Mouse (Mus musculus): ENCODE data around the gene Il5.

DNA sequence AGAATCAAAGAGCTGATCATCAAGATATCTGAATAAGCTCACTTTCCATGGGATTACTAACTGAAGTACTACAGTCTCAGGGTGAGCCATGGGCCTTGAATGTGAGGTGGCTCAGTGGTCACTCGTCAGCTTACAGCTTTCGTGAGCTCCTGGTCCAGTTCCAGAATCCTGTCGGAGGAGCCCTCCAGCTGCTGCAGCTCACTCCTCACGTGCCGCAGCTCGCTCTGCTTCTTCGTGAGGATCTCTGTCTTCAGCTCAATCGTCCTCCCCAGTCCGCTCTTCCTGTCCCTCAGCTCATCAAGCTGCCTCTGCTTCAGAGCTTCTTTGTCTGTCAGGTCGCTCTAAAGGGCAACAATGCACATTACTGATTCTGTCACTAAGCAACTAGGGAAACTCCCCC lies 28.6 kb upstream of the Il5 start:
- no peak for TF ChIP-seq CTCF (IDR thresholded peaks at IDR 0.05; ENCODE audit: low read depth, low read length)
- TF ChIP-seq TAL1 (conservative IDR thresholded peaks at IDR 0.05; ENCODE audit: low read depth, low read length), result no peak
